Mouse (Mus musculus) heart, embryonic 14.5 days (tissue): ENCODE data around the gene Eif4ebp2. TPM values are rescaled to one million over a fixed set of nuclear protein-coding genes. Genes with fewer than 3 reads are reported as not detected.

Experiments
- ATAC-seq: fragments of 200-750 bp; cut with Nextera tagmentation; 2 replicates; pipeline ENCODE4 v1.8.0; 2017; ENCODE audit warnings: low read depth, moderate TSS enrichment; ENCODE audit not compliant: insufficient number of reproducible peaks, insufficient read depth, low FRiP score
- H3K27ac ChIP-seq, 2 experiments: fragments of 200-500 bp in 1 of 2; fragments of 300-500 bp in 1 of 2; sonication (generic) in 1 of 2; replicated peaks in 1 of 2; 2 replicates each; pipeline ENCODE4 v1.5.1; 2012 to 2014; ENCODE audit warnings: low read depth in 2 of 2, low read length in 2 of 2, control low read depth in 1 of 2, mild to moderate bottlenecking in 1 of 2, mixed read lengths in 1 of 2; ENCODE audit not compliant: control insufficient read depth in 1 of 2, insufficient read depth in 1 of 2
- H3K27me3 ChIP-seq: fragments of 300-500 bp; sonication (generic); 2 replicates; pipeline ENCODE4 v1.6.1; 2014; ENCODE audit warnings: mild to moderate bottlenecking, low read length, control low read depth; ENCODE audit not compliant: control insufficient read depth, insufficient read depth
- H3K36me3 ChIP-seq: fragments of 300-500 bp; sonication (generic); 2 replicates; pipeline ENCODE4 v1.6.1; 2014; ENCODE audit warnings: mild to moderate bottlenecking, control low read depth, low read length, mixed read lengths; ENCODE audit not compliant: control insufficient read depth, insufficient read depth
- H3K4me1 ChIP-seq, 2 experiments: fragments of 200-500 bp in 1 of 2; fragments of 300-500 bp in 1 of 2; sonication (generic) in 1 of 2; 2 replicates each; pipeline ENCODE4 v1.6.1; 2012 to 2014; ENCODE audit warnings: low read length in 2 of 2, control low read depth in 1 of 2, mixed read lengths in 1 of 2; ENCODE audit not compliant: control insufficient read depth in 2 of 2, insufficient read depth in 2 of 2
- H3K4me2 ChIP-seq: fragments of 300-500 bp; sonication (generic); 2 replicates; pipeline ENCODE4 v1.6.1; 2014; ENCODE audit warnings: mild to moderate bottlenecking, low read length
- H3K4me3 ChIP-seq, 2 experiments: fragments of 200-500 bp in 1 of 2; fragments of 300-500 bp in 1 of 2; sonication (generic) in 1 of 2; 2 replicates each; pipeline ENCODE4 v1.5.1; 2012 to 2014; ENCODE audit warnings: low read length in 2 of 2, mild to moderate bottlenecking in 2 of 2, control low read depth in 1 of 2, low read depth in 1 of 2, moderate library complexity in 1 of 2; ENCODE audit not compliant: control insufficient read depth in 1 of 2, insufficient read depth in 1 of 2
- H3K9ac ChIP-seq: fragments of 300-500 bp; sonication (generic); 2 replicates; pipeline ENCODE4 v1.6.1; 2014; ENCODE audit warnings: mild to moderate bottlenecking, low read length
- H3K9me3 ChIP-seq: fragments of 300-500 bp; sonication (generic); 2 replicates; pipeline ENCODE4 v1.6.1; 2016; ENCODE audit warnings: low read length, control low read depth; ENCODE audit not compliant: control insufficient read depth
- WGBS: fragments of 180-500 bp; shearing (Covaris S2); extraction: QIAGEN DNeasy Blood & Tissue Kit; methylation state at CpG from one replicate; pipeline ENCODE4 v1.1.7; 2014; 5-methylcytosine and 5-hydroxymethylcytosine counted together
- polyA plus RNA-seq: library from polyadenylated mRNA; unstranded; fragments of >200 nt; fragmentation: Nextera tagmentation; extraction: Ambion mirVana; gene quantifications from 2 replicates; pipeline ENCODE4 v1.2.1, GENCODE M21; 2014

Gene Eif4ebp2
- polyA plus RNA-seq, 1 experiment from 2014 or later: 36.9 TPM

GRCm38 (mm10) chr10:61445016-61445415 is 7.4 kb downstream of the Eif4ebp2 start:
- 76% methylated on average over 3 of the region's 3 CpGs for WGBS

DNA sequence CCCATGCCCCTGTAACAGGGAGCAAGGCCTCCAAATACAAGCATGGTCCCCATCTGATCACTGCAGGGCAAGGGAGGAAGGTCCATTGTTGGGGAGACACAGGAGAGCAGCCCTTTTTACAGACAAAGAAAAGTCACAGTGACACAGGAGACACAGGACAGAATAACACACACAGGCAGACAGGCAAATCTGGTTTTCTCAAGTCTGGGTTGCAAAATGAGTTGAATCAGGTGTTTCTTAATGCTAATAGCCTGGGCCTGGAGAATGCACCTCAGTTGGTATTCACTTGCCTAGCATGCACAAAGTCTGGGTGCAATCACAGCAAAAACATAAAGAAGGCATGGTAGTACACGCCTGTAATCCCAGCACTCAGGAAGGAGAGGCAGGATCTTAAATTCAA is 8.6 kb downstream of the Eif4ebp2 start:
- no peak overlapping the region for H3K4me3 ChIP-seq
- H3K9ac ChIP-seq: no peak overlapping the region
- peaks cover 19 to 48% of the 10 kb centered on the region in 2 experiments for H3K4me1 ChIP-seq
- H3K9me3 ChIP-seq: no peaks in the 10 kb centered on the region
- H3K27me3 ChIP-seq: no peaks in the 10 kb centered on the region
- 46% methylated on average over 1 of the region's 1 CpGs for WGBS
- no peak for ATAC-seq
- peak overlapping the region; percentile 27 to 33 for H3K27ac ChIP-seq
- peaks cover 20% of the 10 kb centered on the region; the same call in 1 of the 2 replicates for H3K36me3 ChIP-seq
- H3K4me2 ChIP-seq: no peak overlapping the region

More at GRCm38 (mm10) chr10:61445016-61445415, 7.4 kb downstream of the Eif4ebp2 start:
- ATAC-seq: no peak
- H3K4me1 ChIP-seq: peaks cover 19 to 51% of the 10 kb centered on the region in 2 experiments
- H3K4me3 ChIP-seq: no peak overlapping the region
- H3K9me3 ChIP-seq: no peaks in the 10 kb centered on the region
- H3K36me3 ChIP-seq: peaks cover 21% of the 10 kb centered on the region
- H3K27ac ChIP-seq: no peak overlapping the region
- H3K9ac ChIP-seq: no peak overlapping the region
- no peaks in the 10 kb centered on the region for H3K27me3 ChIP-seq
- no peak overlapping the region for H3K4me2 ChIP-seq

GRCm38 (mm10) chr10:61443456-61443855 is 9.0 kb downstream of the Eif4ebp2 start:
- WGBS: 60% methylated on average over 6 of the region's 6 CpGs
- H3K27ac ChIP-seq: peak overlapping the region; percentile 27 to 33; a peak in 3 of 4 replicates
- H3K9ac ChIP-seq: no peak overlapping the region
- H3K27me3 ChIP-seq: no peaks in the 10 kb centered on the region
- peaks cover 18% of the 10 kb centered on the region; the same call in 1 of the 2 replicates for H3K36me3 ChIP-seq
- H3K4me3 ChIP-seq: no peak overlapping the region
- ATAC-seq: no peak
- H3K4me1 ChIP-seq: peaks cover 19 to 47% of the 10 kb centered on the region in 2 experiments
- no peaks in the 10 kb centered on the region for H3K9me3 ChIP-seq
- no peak overlapping the region for H3K4me2 ChIP-seq

DNA sequence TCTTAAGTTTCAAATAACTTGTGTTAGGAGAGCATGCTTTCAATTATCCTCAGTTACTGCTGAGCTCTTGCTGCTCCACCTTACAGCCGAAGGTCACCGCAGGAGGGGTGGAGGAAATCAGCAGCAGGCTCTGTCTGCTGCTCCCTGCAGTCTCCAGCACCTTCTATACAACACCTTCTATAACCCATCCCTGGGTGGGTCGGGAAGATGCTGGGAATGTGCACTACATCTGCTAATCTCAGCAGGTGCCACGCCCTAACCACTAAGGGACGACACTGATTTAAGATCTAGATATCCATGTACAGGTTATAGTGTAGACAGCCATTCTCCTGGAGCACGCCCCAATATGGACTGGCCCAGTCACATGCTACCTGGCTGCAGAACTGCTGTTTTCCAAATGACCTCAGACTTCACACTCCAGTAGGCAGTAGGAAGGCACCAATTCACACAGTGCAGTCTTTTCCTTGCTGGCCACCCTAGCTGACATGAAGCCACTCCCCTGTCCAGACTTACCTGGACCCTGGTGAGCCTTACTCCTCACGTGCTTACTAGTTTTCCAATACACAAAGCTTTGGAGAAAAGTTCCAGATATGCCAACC is 12.2 kb downstream of the Eif4ebp2 start:
- 90% methylated on average over 7 of the region's 7 CpGs for WGBS
- H3K4me2 ChIP-seq: no peak overlapping the region
- H3K36me3 ChIP-seq: peaks cover 16% of the 10 kb centered on the region
- no peak overlapping the region for H3K4me3 ChIP-seq
- no peaks in the 10 kb centered on the region for H3K9me3 ChIP-seq
- no peak for ATAC-seq
- H3K4me1 ChIP-seq: peaks cover 13 to 24% of the 10 kb centered on the region in 2 experiments
- no peaks in the 10 kb centered on the region for H3K27me3 ChIP-seq
- no peak overlapping the region for H3K9ac ChIP-seq
- H3K27ac ChIP-seq: no peak overlapping the region

DNA sequence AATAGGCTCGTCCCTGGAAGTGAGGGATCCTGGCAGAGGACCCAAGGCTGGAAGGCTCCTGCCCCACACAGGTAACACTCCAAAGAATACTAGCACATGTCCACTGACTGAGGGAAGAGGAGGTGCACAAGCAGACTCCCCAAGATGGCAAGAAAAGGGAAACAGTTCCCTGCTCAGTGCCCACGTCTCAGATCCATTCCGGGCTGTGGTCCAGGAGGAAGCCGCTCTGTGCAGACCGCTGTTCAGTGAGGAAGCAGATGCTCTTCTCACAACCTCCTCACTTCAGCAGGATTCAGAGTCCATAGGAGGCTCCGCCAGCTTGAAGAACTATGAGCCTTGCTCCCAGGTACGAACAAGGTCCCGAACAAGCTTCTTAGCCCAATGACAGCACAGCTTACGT is 21.1 kb downstream of the Eif4ebp2 start:
- no peak overlapping the region for H3K27ac ChIP-seq
- no peak overlapping the region for H3K4me3 ChIP-seq
- H3K9me3 ChIP-seq: no peaks in the 10 kb centered on the region
- H3K27me3 ChIP-seq: no peaks in the 10 kb centered on the region
- WGBS: 95% methylated on average over 9 of the region's 9 CpGs
- H3K9ac ChIP-seq: no peak overlapping the region
- peaks cover 0 to 4% of the 10 kb centered on the region in 2 experiments; a peak in 1 of 4 replicates for H3K4me1 ChIP-seq
- ATAC-seq: no peak
- H3K36me3 ChIP-seq: peaks cover 68% of the 10 kb centered on the region
- H3K4me2 ChIP-seq: no peak overlapping the region

GRCm38 (mm10) chr10:61429043-61429442 is 23.4 kb downstream of the Eif4ebp2 start:
- ATAC-seq: no peak
- peaks cover 47% of the 10 kb centered on the region for H3K36me3 ChIP-seq

GRCm38 (mm10) chr10:61428416-61428815 is 24.0 kb downstream of the Eif4ebp2 start:
- 78% methylated on average over 4 of the region's 4 CpGs for WGBS
- H3K4me2 ChIP-seq: no peak overlapping the region

More at GRCm38 (mm10) chr10:61429043-61429442, 23.4 kb downstream of the Eif4ebp2 start:
- Histone ChIP-seq H3K27ac (no peak overlapping the region), H3K4me3 (no peak overlapping the region), H3K4me2 (no peak overlapping the region), H3K4me1 (peaks cover 7 to 19% of the 10 kb centered on the region in 2 experiments), H3K9me3 (no peaks in the 10 kb centered on the region), H3K27me3 (no peaks in the 10 kb centered on the region), H3K9ac (no peak overlapping the region)
- 92% methylated on average over 5 of the region's 5 CpGs for WGBS

DNA sequence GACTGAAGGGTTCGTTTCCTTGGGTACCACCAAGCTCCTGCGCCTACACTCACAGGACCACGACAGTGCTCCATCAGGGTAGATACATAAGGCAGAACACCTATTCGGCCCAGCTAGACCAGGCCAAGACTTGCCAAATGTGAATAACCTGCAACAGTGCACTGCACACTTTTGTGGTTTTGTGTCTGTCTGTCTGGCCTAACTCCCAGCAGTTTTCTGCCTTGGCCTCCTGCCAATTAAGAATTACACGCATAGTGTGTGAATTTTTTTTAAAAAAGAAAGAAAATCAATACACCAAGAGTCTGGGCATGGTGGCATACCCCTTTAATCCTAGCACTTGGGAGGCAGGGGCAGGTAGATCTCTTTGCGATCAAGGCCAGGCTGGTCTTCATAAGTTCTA is 24.5 kb downstream of the Eif4ebp2 start:
- H3K9ac ChIP-seq: no peak overlapping the region
- H3K36me3 ChIP-seq: peaks cover 36% of the 10 kb centered on the region
- ATAC-seq: no peak
- H3K27me3 ChIP-seq: no peaks in the 10 kb centered on the region
- H3K4me2 ChIP-seq: no peak overlapping the region
- H3K4me3 ChIP-seq: no peak overlapping the region
- no peaks in the 10 kb centered on the region for H3K9me3 ChIP-seq
- 88% methylated on average over 6 of the region's 6 CpGs for WGBS
- H3K27ac ChIP-seq: no peak overlapping the region
- H3K4me1 ChIP-seq: peaks cover 7 to 21% of the 10 kb centered on the region in 2 experiments

More at GRCm38 (mm10) chr10:61428416-61428815, 24.0 kb downstream of the Eif4ebp2 start:
- H3K9ac ChIP-seq: no peak overlapping the region
- no peaks in the 10 kb centered on the region for H3K27me3 ChIP-seq
- H3K9me3 ChIP-seq: no peaks in the 10 kb centered on the region
- H3K27ac ChIP-seq: no peak overlapping the region
- no peak overlapping the region for H3K4me3 ChIP-seq
- H3K4me1 ChIP-seq: peaks cover 7 to 21% of the 10 kb centered on the region in 2 experiments
- ATAC-seq: no peak
- peaks cover 41% of the 10 kb centered on the region for H3K36me3 ChIP-seq
